Mouse (Mus musculus): Measurements from ENCODE around the gene Dnajb13. TPM values are rescaled to one million over a fixed set of nuclear protein-coding genes. Genes with fewer than 3 reads are reported as not detected.

Gene Dnajb13
- polyA plus RNA-seq, 1 experiment from 2014 or later: 0.18 TPM

GRCm38 (mm10) chr7:100465656-100466309 is 49.0 kb downstream of the Dnajb13 start:
- H3K36me3 ChIP-seq: peaks cover 55% of the 10 kb centered on the region
- peak overlapping the region; percentile 62 for H3K27ac ChIP-seq
- peak overlapping the region; percentile 24; the same call in 1 of the 2 replicates for H3K4me2 ChIP-seq
- WGBS: 78% methylated on average over 5 of the region's 5 CpGs
- no peaks in the 10 kb centered on the region for H3K27me3 ChIP-seq
- no peaks in the 10 kb centered on the region for H3K9me3 ChIP-seq
- H3K4me3 ChIP-seq: no peak overlapping the region
- ATAC-seq (ENCODE audit: insufficient number of reproducible peaks, insufficient read depth, low FRiP score, low TSS enrichment, low read depth): 0 out of 2 replicates have a peak, but pooled peaks have one; percentile 32
- no peak overlapping the region for H3K9ac ChIP-seq
- peaks cover 11% of the 10 kb centered on the region for H3K4me1 ChIP-seq

GRCm38 (mm10) chr7:100465248-100465647 is 49.5 kb downstream of the Dnajb13 start:
- H3K36me3 ChIP-seq: peaks cover 56% of the 10 kb centered on the region
- no peak overlapping the region for H3K9ac ChIP-seq
- H3K27me3 ChIP-seq: no peaks in the 10 kb centered on the region
- no peaks in the 10 kb centered on the region for H3K9me3 ChIP-seq
- no peak overlapping the region for H3K4me3 ChIP-seq
- H3K4me2 ChIP-seq: peak overlapping the region; percentile 24; the same call in 1 of the 2 replicates
- peaks cover 11% of the 10 kb centered on the region for H3K4me1 ChIP-seq
- no peak for ATAC-seq (ENCODE audit: insufficient number of reproducible peaks, insufficient read depth, low FRiP score, low TSS enrichment, low read depth)
- 82% methylated on average over 4 of the region's 4 CpGs for WGBS
- peak overlapping the region; percentile 62 for H3K27ac ChIP-seq

- Histone ChIP-seq H3K27me3 (no peaks in the 10 kb centered on the region), H3K4me2 (no peak overlapping the region), H3K4me1 (peaks cover 11% of the 10 kb centered on the region), H3K27ac (no peak overlapping the region), H3K9ac (no peak overlapping the region), H3K9me3 (no peaks in the 10 kb centered on the region), H3K4me3 (no peak overlapping the region), H3K36me3 (peaks cover 58% of the 10 kb centered on the region)
- 86% methylated on average over 7 of the region's 7 CpGs for WGBS
- ATAC-seq (ENCODE audit: insufficient number of reproducible peaks, insufficient read depth, low FRiP score, low TSS enrichment, low read depth): no peak
Observed at GRCm38 (mm10) chr7:100464248-100464647, 50.5 kb downstream of the Dnajb13 start.

- H3K4me2 ChIP-seq: no peak overlapping the region
- no peak overlapping the region for H3K27ac ChIP-seq
- WGBS: 73% methylated on average over 10 of the region's 10 CpGs
- no peak overlapping the region for H3K4me3 ChIP-seq
- no peak for ATAC-seq (ENCODE audit: insufficient number of reproducible peaks, insufficient read depth, low FRiP score, low TSS enrichment, low read depth)
- H3K36me3 ChIP-seq: peaks cover 58% of the 10 kb centered on the region
- H3K9ac ChIP-seq: no peak overlapping the region
- no peaks in the 10 kb centered on the region for H3K27me3 ChIP-seq
- no peaks in the 10 kb centered on the region for H3K9me3 ChIP-seq
- H3K4me1 ChIP-seq: peaks cover 11% of the 10 kb centered on the region
Observed at GRCm38 (mm10) chr7:100463757-100464156, 51.0 kb downstream of the Dnajb13 start.

- H3K36me3 ChIP-seq: peaks cover 58% of the 10 kb centered on the region
- no peak overlapping the region for H3K4me3 ChIP-seq
- no peak overlapping the region for H3K4me2 ChIP-seq
- WGBS: 76% methylated on average over 9 of the region's 9 CpGs
- no peak overlapping the region for H3K27ac ChIP-seq
- ATAC-seq (ENCODE audit: insufficient number of reproducible peaks, insufficient read depth, low FRiP score, low TSS enrichment, low read depth): no peak
- no peak overlapping the region for H3K9ac ChIP-seq
- no peaks in the 10 kb centered on the region for H3K9me3 ChIP-seq
- H3K27me3 ChIP-seq: no peaks in the 10 kb centered on the region
- H3K4me1 ChIP-seq: peaks cover 11% of the 10 kb centered on the region
Observed at GRCm38 (mm10) chr7:100463194-100463593, 51.6 kb downstream of the Dnajb13 start.

GRCm38 (mm10) chr7:100461621-100462151 is 53.1 kb downstream of the Dnajb13 start:
- H3K4me3 ChIP-seq: no peak overlapping the region
- H3K4me1 ChIP-seq: peaks cover 11% of the 10 kb centered on the region
- H3K36me3 ChIP-seq: peaks cover 73% of the 10 kb centered on the region
- no peaks in the 10 kb centered on the region for H3K9me3 ChIP-seq
- ATAC-seq (ENCODE audit: insufficient number of reproducible peaks, insufficient read depth, low FRiP score, low TSS enrichment, low read depth): no peak
- 0 out of 2 replicates have a peak overlapping the region, but pooled peaks have one; percentile 22 for H3K27ac ChIP-seq
- no peak overlapping the region for H3K9ac ChIP-seq
- no peaks in the 10 kb centered on the region for H3K27me3 ChIP-seq
- H3K4me2 ChIP-seq: no peak overlapping the region
- WGBS: 84% methylated on average over 6 of the region's 6 CpGs

- Histone ChIP-seq H3K4me3 (no peak overlapping the region), H3K36me3 (peaks cover 83% of the 10 kb centered on the region), H3K9ac (no peak overlapping the region), H3K4me1 (no peaks in the 10 kb centered on the region), H3K9me3 (no peaks in the 10 kb centered on the region), H3K27ac (no peak overlapping the region), H3K27me3 (no peaks in the 10 kb centered on the region), H3K4me2 (no peak overlapping the region)
- 89% methylated on average over 3 of the region's 3 CpGs for whole genome bisulfite sequencing
- ATAC-seq (ENCODE audit: insufficient number of reproducible peaks, insufficient read depth, low FRiP score, low TSS enrichment, low read depth): no peak
Observed at GRCm38 (mm10) chr7:100459862-100460261, 54.9 kb downstream of the Dnajb13 start.

- Histone ChIP-seq H3K4me3 (no peak overlapping the region), H3K36me3 (peaks cover 85% of the 10 kb centered on the region), H3K9ac (no peak overlapping the region), H3K27me3 (no peaks in the 10 kb centered on the region), H3K4me2 (no peak overlapping the region), H3K4me1 (no peaks in the 10 kb centered on the region), H3K9me3 (no peaks in the 10 kb centered on the region), H3K27ac (no peak overlapping the region)
- ATAC-seq (ENCODE audit: insufficient number of reproducible peaks, insufficient read depth, low FRiP score, low TSS enrichment, low read depth): no peak
- 74% methylated on average over 1 of the region's 1 CpGs for WGBS
Observed at GRCm38 (mm10) chr7:100458153-100458552, 56.6 kb downstream of the Dnajb13 start.

Other genes with a start within 250 kb of the Dnajb13 start
- gene P4ha3, start 229.4 kb downstream of the Dnajb13 start, polyA plus RNA-seq (2015; fragmentation: Nextera tagmentation; extraction: Ambion mirVana): 23.6 and 32.6 TPM in 2 replicates
- gene C2cd3, start 142.7 kb downstream of the Dnajb13 start, polyA plus RNA-seq (2015; fragmentation: Nextera tagmentation; extraction: Ambion mirVana): 30.2 and 32.0 TPM in 2 replicates
- gene Ppme1, start 142.7 kb downstream of the Dnajb13 start, polyA plus RNA-seq (2015; fragmentation: Nextera tagmentation; extraction: Ambion mirVana): 51.7 and 56.0 TPM in 2 replicates
- gene Ucp3, start 42.0 kb downstream of the Dnajb13 start, polyA plus RNA-seq (2015; fragmentation: Nextera tagmentation; extraction: Ambion mirVana): not detected in 2 replicates
- gene Ucp2, start 21.6 kb downstream of the Dnajb13 start, polyA plus RNA-seq (2015; fragmentation: Nextera tagmentation; extraction: Ambion mirVana): 159 and 170 TPM in 2 replicates
- 17.6 and 18.8 TPM in 2 replicates for gene Coa4, start 22.1 kb upstream of the Dnajb13 start, polyA plus RNA-seq (2015; fragmentation: Nextera tagmentation; extraction: Ambion mirVana)
- gene Rab6a, start 92.5 kb upstream of the Dnajb13 start, polyA plus RNA-seq (2015; fragmentation: Nextera tagmentation; extraction: Ambion mirVana): 98.9 and 100 TPM in 2 replicates
- 73.9 and 74.6 TPM in 2 replicates for gene Mrpl48, start 93.3 kb upstream of the Dnajb13 start, polyA plus RNA-seq (2015; fragmentation: Nextera tagmentation; extraction: Ambion mirVana)
- gene Plekhb1, start 147.5 kb upstream of the Dnajb13 start, polyA plus RNA-seq (2015; fragmentation: Nextera tagmentation; extraction: Ambion mirVana): 2.8 and 5.1 TPM in 2 replicates
- gene Fam168a, start 191.7 kb upstream of the Dnajb13 start, polyA plus RNA-seq (2015; fragmentation: Nextera tagmentation; extraction: Ambion mirVana): 56.3 and 60.9 TPM in 2 replicates